Mouse (Mus musculus) myocyte (in vitro differentiated cells): ENCODE measurements around the gene Ceacam20. TPM values are rescaled to one million over a fixed set of nuclear protein-coding genes. Genes with fewer than 3 reads are reported as not detected.
"Not testable (repeated sequence)": the region's sequence is repeated elsewhere in the genome, so short reads cannot be mapped to it uniquely, and the experiment has no call there.

Experiments used
- H3K27me3 ChIP-seq: one replicate; pipeline ENCODE4 v1.6.1; 2011; ENCODE audit not compliant: control insufficient read depth, insufficient read depth, insufficient read length
- H3K36me3 ChIP-seq: one replicate; pipeline ENCODE4 v1.6.1; 2011; ENCODE audit not compliant: control insufficient read depth, insufficient read depth
- H3K4me2 ChIP-seq: one replicate; pipeline ENCODE4 v1.6.1; 2011; ENCODE audit warnings: low read depth, control low read depth
- H3K4me3 ChIP-seq: one replicate; pipeline ENCODE4 v1.5.1; 2011; ENCODE audit warnings: mild to moderate bottlenecking, control low read depth, moderate library complexity
- H3K79me2 ChIP-seq: one replicate; pipeline ENCODE4 v1.6.1; 2011; ENCODE audit not compliant: control insufficient read depth, insufficient read depth
- H3ac ChIP-seq: one replicate; pipeline ENCODE4 v1.6.1; 2011; ENCODE audit not compliant: control insufficient read depth, insufficient read length
- CEBPB ChIP-seq: IDR thresholded peaks from 2 replicates; pipeline ENCODE4 v1.6.1; 2011; ENCODE audit warnings: mild to moderate bottlenecking, moderate library complexity; ENCODE audit not compliant: poor library complexity, insufficient read depth, severe bottlenecking
- E2F4 ChIP-seq: IDR thresholded peaks from one replicate; pipeline ENCODE4 v1.6.1; 2011; ENCODE audit warnings: mild to moderate bottlenecking, control low read depth, moderate library complexity; ENCODE audit not compliant: insufficient read depth
- MAX ChIP-seq: IDR thresholded peaks from one replicate; pipeline ENCODE4 v1.6.1; 2011; ENCODE audit warnings: low read depth, mild to moderate bottlenecking, control low read depth
- MYOD1 ChIP-seq, 3 experiments: IDR thresholded peaks; one replicate each; pipeline ENCODE4 v1.6.1; 2011; ENCODE audit warnings: control low read depth in 2 of 3, low read depth in 2 of 3, mild to moderate bottlenecking in 2 of 3, moderate library complexity in 1 of 3; ENCODE audit not compliant: insufficient read length in 2 of 3, control insufficient read depth in 1 of 3
- MYOG ChIP-seq, 3 experiments: IDR thresholded peaks; one replicate each; pipeline ENCODE4 v1.6.1; 2011; ENCODE audit warnings: control low read depth in 2 of 3, low read depth in 2 of 3, mild to moderate bottlenecking in 2 of 3; ENCODE audit not compliant: insufficient read length in 2 of 3, control insufficient read depth in 1 of 3, insufficient read depth in 1 of 3
- POLR2A ChIP-seq: IDR thresholded peaks from one replicate; pipeline ENCODE4 v1.6.1; 2011; ENCODE audit warnings: low read depth, mild to moderate bottlenecking, control low read depth, moderate library complexity; ENCODE audit not compliant: insufficient read length
- POLR2AphosphoS2 ChIP-seq: IDR thresholded peaks from one replicate; pipeline ENCODE4 v1.6.1; 2011; ENCODE audit warnings: low read depth, control low read depth; ENCODE audit not compliant: insufficient read length
- REST ChIP-seq: IDR thresholded peaks from one replicate; pipeline ENCODE4 v1.6.1; 2011; ENCODE audit warnings: mild to moderate bottlenecking, control low read depth, moderate library complexity; ENCODE audit not compliant: insufficient read depth, insufficient read length
- SRF ChIP-seq: IDR thresholded peaks from one replicate; pipeline ENCODE4 v1.6.1; 2011; ENCODE audit warnings: low read depth; ENCODE audit not compliant: control insufficient read depth, insufficient read length
- TCF12 ChIP-seq: IDR thresholded peaks from one replicate; pipeline ENCODE4 v1.6.1; 2011; ENCODE audit warnings: mild to moderate bottlenecking, control low read depth; ENCODE audit not compliant: poor library complexity, insufficient read depth, severe bottlenecking
- TCF3 ChIP-seq: IDR thresholded peaks from one replicate; pipeline ENCODE4 v1.6.1; 2011; ENCODE audit warnings: low read depth, control low read depth; ENCODE audit not compliant: insufficient read length
- USF1 ChIP-seq: IDR thresholded peaks from one replicate; pipeline ENCODE4 v1.6.1; 2011; ENCODE audit warnings: low read depth, mild to moderate bottlenecking, control low read depth, moderate library complexity
- polyA plus RNA-seq: library from polyadenylated mRNA; unstranded; fragments of >200 nt; fragmentation: generic; extraction: Trizol; gene quantifications from one replicate; pipeline ENCODE4 v1.2.1, GENCODE M21; 2012; ENCODE audit warnings: missing spikeins

Ceacam20 gene
- polyA plus RNA-seq, 1 experiment = not detected

- Histone ChIP-seq H3K79me2 (no peaks in the 10 kb centered on the region), H3K4me3 (no peak overlapping the region), H3K27me3 (no peaks in the 10 kb centered on the region), H3K4me2 (no peak overlapping the region), H3K36me3 (no peaks in the 10 kb centered on the region), H3ac (no peak overlapping the region)
- TF ChIP-seq POLR2AphosphoS2 (no peak), SRF (no peak), E2F4 (no peak), MYOD1 (IDR thresholded peaks at IDR 0.05; ENCODE audit: control insufficient read depth in 1 of 3, insufficient read length in 2 of 3, low read depth in 2 of 3) (no peak), TCF12 (no peak), MYOG (IDR thresholded peaks at IDR 0.05; ENCODE audit: control insufficient read depth in 1 of 3, insufficient read depth in 1 of 3, insufficient read length in 2 of 3, low read depth in 2 of 3) (no peak), REST (no peak), CEBPB (no peak), USF1 (no peak), MAX (no peak), POLR2A (no peak), TCF3 (no peak)
Measured at GRCm38 (mm10) chr7:19925376-19925775, 39.8 kb upstream of the Ceacam20 start.

DNA sequence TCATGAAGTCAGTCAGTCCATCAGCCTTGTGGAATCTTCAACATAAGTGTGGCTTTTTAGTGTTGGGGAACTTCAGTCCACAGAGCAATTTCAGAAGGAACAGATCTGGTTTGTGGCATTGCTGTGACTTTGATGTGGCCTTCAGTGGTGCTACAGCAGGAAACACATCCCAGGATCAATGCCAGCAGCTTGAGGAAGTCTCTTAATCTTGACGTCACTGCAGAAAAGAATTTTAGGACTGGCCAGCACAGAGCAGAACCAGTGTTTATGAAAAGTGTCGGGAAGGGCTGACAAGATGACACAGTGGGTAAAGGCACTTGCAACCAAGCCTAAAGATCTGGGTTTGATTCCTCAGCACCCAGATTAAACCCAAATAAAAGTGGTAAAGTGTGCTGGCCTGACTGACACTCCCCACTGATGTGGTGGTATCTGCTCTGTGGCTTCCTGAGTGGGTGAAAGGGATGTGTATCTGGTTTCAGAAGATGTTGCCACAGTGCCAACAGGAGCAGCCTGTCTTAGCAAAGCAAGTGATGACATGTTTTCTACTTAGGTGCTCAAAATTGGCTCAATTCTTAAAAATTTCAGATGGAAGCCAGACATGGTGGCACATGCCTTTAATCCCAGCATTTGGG lies 38.2 kb upstream of the Ceacam20 start:
- H3K36me3 ChIP-seq = no peaks in the 10 kb centered on the region
- no peak overlapping the region for H3ac ChIP-seq
- TF ChIP-seq MYOD1 (IDR thresholded peaks at IDR 0.05; ENCODE audit: control insufficient read depth in 1 of 3, insufficient read length in 2 of 3, low read depth in 2 of 3) = peak in 1 of 3 experiments; percentile 29
- TF ChIP-seq TCF3 = no peak
- H3K27me3 ChIP-seq = no peaks in the 10 kb centered on the region
- no peaks in the 10 kb centered on the region for H3K79me2 ChIP-seq
- H3K4me3 ChIP-seq = no peak overlapping the region
- H3K4me2 ChIP-seq = no peak overlapping the region

GRCm38 (mm10) chr7:19928486-19928885 lies 36.7 kb upstream of the Ceacam20 start:
- no peaks in the 10 kb centered on the region for H3K36me3 ChIP-seq
- no peak for TF ChIP-seq SRF
- peak in 1 of 3 experiments; percentile 11 for TF ChIP-seq MYOD1 (IDR thresholded peaks at IDR 0.05; ENCODE audit: control insufficient read depth in 1 of 3, insufficient read length in 2 of 3, low read depth in 2 of 3)
- no peak overlapping the region for H3K4me3 ChIP-seq
- H3K27me3 ChIP-seq = no peaks in the 10 kb centered on the region
- no peak overlapping the region for H3K4me2 ChIP-seq
- H3K79me2 ChIP-seq = no peaks in the 10 kb centered on the region
- no peak overlapping the region for H3ac ChIP-seq

GRCm38 (mm10) chr7:19930481-19930880 lies 34.7 kb upstream of the Ceacam20 start:
- not testable (repeated sequence) for H3K27me3 ChIP-seq, H3K79me2 ChIP-seq, H3ac ChIP-seq, H3K36me3 ChIP-seq, H3K4me3 ChIP-seq, H3K4me2 ChIP-seq

DNA sequence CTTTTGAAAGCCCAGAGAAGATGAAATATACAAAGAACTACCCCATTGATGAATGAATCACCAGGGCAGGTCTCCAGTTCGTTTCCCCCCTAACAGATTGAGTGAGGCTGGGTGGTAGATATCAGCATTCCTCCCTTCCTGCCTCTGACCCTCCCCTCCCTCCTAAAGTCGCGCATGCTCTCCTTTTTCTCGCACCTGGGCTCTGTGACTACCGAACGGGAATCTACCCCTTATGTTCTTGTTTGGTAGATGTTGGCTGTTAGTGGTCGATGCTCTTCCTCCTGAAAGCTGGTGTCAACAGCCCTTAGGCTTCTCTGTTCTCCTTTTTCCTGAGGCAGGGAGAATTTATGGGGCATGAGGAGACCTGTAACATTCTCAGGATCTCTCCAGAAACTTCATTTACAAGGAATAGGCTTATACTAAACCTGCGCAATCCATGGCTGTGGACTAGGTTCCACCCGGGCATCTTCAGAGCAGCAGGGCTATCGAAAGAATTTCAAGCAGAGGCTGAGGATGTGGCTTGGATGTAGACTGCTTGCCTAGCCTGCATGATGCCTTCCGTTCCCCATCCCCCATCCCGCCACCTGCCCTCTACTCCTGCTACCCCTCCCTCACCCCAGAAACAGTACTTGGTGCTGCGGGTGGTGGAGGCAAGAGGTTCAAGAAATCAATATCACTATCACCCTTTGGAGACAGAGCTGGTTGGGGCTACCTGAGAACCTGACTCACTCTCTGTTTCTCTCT lies 32.9 kb upstream of the Ceacam20 start:
- H3K4me3 ChIP-seq = no peak overlapping the region
- H3K27me3 ChIP-seq = no peaks in the 10 kb centered on the region
- no peaks in the 10 kb centered on the region for H3K79me2 ChIP-seq
- H3K36me3 ChIP-seq = no peaks in the 10 kb centered on the region
- TF ChIP-seq POLR2A = no peak
- no peak for TF ChIP-seq REST
- no peak for TF ChIP-seq MYOG (IDR thresholded peaks at IDR 0.05; ENCODE audit: control insufficient read depth in 1 of 3, insufficient read depth in 1 of 3, insufficient read length in 2 of 3, low read depth in 2 of 3)
- TF ChIP-seq MYOD1 (IDR thresholded peaks at IDR 0.05; ENCODE audit: control insufficient read depth in 1 of 3, insufficient read length in 2 of 3, low read depth in 2 of 3) = peak in 2 of 3 experiments; percentile 3 to 58
- no peak for TF ChIP-seq CEBPB
- no peak for TF ChIP-seq SRF
- H3K4me2 ChIP-seq = no peak overlapping the region
- H3ac ChIP-seq = no peak overlapping the region
